Mouse (Mus musculus): ENCODE data around the gene Dgki. TPM values are rescaled to one million over a fixed set of nuclear protein-coding genes. Genes with fewer than 3 reads are reported as not detected.

The Dgki gene
- polyA plus RNA-seq, 3 experiments from 2014 or later = 0.17 to 0.75 TPM; not detected in 1

DNA sequence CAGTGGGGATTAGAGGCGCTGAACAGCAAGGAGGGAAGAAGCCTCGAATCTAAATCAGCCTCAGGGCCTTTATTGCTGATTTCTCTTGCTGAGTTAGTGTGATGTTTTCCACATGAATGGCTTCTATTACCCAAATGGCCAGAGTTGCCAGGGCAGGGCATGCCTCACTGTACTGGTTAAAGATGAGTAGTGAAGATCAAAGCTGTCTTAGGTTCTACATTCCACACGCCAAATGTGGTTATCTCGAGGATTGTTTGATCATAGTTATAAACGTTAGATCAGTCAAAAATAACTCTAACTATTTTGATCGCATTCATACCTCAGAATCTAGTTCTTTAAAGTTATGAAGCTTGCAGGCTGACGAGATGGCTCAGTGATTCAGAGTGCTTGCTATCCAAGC lies 59.8 kb downstream of the Dgki start:
- ATAC-seq = no peak

DNA sequence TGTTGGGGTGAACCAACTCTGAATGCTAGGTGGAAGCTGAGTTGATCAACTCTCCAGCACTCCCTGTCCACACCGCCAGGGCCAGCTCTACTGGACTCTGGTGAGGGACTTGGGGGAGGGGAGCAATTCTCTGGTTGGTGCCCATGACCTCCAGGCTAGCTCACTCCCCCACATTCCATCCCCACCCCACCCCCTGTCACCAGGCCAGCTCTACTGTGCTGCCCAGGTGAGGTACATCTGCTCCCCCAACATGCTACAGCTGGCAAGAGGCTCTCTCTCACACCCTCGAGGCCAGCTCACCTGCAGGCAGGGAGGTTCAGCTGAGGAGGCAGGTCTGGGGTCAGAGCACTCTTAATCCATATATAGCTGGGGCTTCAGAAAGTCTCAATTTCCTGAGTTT lies 63.1 kb downstream of the Dgki start:
- no peak for ATAC-seq

DNA sequence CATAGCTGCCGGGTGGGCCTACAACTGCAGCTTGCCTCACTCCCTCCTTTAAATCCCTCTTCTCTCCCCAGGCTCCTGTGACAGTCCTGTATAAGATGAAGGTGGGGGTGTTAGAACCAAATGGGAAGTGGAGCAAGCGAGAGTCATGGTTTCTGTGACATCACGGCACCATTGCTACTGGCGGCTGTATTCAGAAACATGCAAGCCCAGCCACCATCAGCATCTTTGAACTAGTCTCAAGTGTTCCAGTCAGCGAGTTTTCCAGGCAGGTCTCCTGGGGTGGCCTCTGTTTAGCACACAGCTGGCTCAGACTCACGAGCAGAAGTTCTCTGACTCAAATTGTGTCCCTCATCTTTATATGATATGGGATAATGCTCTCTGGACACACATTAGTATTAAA lies 68.8 kb downstream of the Dgki start:
- ATAC-seq = no peak

DNA sequence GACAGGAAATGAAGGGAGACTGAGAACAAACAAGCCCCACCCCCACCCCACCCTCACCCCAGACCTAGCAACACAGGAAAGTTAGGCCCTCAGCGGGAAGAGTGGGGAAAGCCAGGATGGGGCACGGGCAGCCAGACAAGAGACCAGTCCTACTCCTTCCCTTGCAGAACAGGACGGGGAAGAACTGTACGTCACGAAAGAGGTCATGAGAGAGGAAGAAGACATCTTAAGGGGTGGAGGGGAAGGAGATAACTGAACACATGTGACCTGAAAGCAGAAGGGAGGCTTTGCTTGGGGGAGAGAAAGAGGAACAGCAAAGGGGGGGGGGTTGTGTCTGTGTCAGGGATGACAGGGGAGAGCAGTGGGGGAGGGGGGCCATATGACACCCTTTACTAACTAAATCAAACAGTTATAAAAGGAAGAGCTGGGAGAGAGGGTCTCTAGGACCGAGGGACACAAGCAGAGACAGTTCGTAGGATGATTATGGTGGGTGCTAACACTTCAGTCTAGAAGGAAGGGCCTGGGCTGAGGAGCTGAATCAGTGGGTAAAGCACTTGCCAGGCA lies 77.0 kb downstream of the Dgki start:
- ATAC-seq = no peak

DNA sequence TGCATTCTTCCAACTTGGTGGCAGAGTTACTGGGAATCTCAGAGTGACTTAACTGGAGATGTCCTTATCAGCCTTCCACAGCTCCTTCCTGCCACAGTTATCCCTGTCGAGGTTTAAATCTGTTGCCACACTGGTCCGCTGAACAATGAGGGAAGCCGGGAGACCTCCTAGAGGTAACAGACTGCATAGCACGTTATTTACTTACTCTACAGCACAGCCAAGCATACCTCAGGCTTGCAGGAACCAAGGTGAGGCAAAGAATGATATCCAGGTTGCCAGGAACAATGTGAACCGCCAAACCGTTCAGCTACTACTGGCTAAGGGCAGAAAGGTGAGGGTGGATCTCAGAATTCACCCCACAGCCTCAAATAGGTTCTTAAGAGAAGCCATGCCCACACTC lies 78.0 kb downstream of the Dgki start:
- ATAC-seq = no peak

DNA sequence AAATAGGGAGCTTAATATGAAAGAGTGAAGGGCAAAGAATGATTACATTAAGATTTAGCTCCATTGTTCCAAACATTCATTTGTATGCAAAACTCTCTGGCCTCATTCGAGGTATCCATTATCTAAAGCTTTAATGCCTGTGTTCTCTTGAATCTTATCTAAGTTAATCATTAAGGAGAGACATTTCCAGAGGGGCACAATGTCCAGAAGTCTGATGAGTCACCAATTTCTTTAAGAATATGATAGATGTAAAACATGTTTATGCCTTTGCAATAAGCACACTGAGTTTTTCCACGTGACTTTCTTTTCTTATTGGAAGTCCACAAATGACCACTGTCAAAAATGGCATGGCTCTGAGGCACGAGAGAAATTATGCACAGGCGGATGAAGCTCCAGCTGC lies 80.9 kb downstream of the Dgki start:
- ATAC-seq = no peak

DNA sequence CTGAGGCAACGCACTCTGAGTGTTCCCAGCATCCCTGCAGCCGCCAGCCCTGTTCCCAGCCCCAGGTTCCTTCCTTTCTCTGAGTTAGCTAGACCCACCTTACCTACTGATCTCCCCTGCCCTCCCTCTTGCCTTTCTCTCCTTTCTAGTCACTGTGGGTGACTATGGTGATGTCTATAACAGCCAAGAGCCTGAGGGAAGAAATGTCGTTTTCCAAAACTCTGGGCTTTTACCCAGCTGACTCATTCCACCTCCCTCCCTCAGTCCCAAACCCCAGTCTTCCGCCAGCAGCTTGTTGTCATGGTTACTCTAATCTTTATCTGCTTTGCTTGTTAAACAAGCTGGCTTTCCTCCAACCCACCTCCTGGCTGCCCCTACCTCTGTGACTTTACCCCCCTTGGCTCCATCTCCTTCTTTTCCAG lies 83.6 kb downstream of the Dgki start:
- no peak for ATAC-seq

DNA sequence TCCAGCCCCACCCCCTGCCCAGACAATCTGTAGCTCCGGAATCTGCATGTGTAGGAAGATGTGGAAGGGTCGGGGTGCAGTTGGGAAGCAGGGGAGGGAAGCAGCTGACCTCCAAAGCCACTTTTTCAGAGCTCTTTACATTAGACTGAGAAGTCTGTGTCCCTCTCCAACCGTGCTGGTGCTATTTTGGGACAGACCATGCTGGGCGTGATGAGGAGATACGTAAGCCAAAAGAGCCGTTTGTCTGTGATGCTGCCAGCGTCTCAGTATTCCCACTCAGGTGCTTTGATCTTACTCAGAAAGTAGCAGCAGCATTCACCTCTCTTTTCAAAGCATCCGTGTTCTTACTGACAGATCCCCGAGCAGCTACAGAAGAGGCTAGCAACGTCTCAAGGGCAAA lies 84.3 kb downstream of the Dgki start:
- no peak for ATAC-seq

DNA sequence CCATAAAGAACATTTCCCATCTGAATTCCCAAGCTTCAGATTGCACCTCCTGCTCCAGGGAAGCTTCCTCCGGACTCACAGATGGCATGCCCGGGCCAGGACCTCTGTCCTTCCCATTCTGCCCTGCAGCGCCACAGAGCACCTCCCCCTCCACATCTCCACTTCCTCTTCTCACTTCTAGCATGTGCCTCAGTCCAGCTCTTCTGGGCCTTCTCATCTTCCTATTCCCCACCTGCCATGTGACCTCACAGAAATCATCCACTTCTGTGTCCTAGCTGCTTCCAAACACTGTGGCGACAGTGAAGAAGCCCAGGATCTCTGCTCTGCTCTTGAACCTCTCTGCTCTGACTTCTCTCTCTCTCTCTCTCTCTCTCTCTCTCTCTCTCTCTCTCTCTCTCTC lies 87.1 kb downstream of the Dgki start:
- no peak for ATAC-seq

DNA sequence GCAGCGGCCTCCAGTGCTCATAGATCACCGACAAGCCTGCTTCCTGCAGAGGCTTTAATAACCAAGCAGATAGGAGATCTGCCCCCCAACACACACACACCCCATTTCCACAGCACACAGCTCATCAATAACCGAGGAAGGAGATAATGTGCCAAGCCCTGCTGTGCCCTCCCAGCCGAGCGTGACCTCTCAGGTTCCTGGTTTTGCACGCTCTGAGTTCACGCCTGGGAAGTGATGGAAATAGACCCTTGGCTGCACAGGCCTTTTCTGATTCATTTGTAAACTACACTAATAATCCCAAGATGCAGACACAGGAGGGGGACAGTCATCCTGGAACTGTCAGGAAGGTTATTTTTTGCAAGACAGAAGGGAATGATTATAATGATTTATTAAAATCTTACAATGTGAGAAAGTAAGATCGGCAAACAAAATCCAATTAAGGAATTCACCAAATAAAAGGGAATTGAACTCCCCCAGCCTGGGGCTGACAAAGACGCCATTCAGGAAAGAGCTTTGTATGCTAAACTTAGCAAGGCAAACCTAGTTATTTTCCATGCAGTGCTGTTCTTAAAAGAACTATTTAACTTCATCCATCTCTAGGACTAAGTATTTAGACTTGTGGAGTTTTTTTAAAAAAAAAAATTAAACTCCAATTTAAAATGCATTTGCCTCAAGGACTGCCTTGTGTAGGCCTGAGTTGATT lies 88.3 kb downstream of the Dgki start:
- ATAC-seq = no peak

DNA sequence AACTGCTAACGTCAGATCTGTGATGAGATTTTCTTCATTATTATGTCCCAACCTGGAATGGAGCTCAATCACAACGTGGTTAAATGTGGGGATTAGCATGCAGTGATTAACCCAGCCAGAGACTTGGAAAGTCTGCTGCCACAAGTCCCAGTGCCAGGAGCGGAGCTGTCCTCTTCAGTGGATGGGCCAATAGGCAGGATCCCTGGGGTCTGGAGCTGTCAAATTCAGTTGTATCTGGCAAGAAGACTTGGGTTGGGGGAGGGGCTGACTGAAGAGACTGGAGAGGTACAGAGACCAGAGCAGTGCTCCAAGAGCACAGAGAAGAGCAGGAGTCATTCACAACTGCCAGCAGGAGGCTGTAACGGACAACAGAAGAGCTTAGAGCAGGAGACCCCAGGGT lies 97.1 kb downstream of the Dgki start:
- ATAC-seq = no peak

DNA sequence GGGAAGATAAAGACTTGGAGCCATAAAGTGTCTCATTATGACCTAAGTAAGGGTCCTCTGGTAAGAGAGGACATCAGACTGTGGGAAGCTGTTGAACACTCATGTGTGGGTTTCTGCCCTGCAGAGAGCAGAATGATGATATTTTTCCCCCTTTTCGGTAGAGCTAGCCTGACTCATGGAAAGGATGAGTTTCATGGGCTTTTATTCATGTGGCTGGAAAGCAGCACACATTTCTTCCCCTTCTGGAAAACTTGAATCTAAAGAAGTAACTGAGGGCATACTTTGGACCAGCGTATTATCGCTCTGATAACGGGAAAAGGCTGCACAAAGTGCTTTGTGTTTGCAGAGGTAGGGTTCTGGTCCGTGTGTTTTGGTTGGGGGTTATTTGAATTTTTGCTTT lies 99.1 kb downstream of the Dgki start:
- ATAC-seq = no peak

DNA sequence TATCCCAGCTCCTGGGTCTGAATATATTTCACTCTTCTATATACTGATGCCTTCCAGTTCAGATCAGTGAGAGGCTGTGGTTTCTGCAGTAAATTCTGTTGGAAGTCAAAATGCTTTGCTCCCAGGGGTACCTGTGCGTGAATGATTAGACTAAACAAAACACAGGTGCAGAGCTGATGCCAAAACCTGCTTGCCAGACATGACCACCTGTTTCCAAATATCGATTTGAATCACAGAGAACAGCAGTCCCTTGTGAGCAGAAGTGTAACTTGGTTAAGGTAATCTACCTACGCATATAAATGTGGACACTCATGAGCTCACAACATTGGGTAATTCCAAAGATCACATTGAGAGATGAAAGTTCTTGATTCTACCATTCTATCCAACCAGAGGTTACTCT lies 100.5 kb downstream of the Dgki start:
- no peak for ATAC-seq

DNA sequence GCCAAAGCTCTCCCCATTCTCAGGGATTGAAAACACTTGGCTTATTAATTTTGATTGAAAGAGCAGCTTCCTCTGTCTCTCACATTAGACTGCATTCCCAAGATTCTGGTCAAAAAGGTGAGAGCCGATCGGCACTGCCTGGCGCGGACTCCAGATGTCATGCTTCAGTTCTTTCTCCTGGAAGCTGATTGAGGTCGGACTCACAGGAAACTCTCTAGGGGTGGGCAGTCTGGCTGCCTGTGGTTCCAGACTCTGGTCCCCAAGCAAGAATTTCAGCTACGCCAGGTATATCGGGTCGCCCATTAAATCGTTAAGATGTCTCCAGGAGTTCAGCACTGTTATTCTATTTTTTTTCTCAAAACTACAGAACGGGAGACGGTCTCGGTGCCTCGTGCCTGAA lies 102.2 kb downstream of the Dgki start:
- no peak for ATAC-seq

DNA sequence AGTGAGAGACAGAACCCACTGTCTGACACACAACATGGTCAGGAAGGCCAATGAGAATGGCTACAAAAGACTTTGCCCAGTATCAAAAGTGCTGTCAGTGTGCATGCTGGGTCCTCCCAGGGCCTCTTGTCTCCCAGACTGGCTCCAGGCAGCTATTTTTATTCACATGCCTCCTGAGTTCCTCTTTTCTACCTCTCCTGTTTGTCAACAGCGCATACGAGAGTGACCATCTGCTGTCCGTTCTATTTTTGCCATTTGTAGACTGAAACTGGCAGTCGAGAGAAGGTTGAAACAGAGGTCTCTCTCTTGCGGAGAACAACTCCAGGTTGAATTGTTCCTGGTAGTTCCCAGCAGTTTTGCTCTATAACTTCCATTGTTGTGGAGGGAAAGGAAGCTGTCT lies 103.1 kb downstream of the Dgki start:
- ATAC-seq = no peak

DNA sequence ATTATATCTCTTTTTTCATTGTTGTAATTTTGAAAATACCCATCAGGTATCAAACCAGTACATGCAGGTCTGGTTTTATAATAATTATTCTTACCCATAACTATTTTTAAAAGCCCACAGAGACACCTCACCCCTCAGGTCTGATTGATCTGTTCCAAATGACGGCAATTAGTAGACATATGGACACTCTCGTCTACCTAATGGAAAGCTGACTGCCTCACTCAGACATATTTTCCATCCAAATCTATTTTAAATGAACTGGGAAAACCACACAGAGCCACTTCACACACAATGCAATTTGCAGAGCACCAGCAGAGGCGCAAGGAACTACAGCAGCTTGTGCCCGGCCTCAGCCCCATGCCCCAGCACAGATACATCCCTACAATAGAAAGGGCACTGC lies 104.2 kb downstream of the Dgki start:
- ATAC-seq = no peak

DNA sequence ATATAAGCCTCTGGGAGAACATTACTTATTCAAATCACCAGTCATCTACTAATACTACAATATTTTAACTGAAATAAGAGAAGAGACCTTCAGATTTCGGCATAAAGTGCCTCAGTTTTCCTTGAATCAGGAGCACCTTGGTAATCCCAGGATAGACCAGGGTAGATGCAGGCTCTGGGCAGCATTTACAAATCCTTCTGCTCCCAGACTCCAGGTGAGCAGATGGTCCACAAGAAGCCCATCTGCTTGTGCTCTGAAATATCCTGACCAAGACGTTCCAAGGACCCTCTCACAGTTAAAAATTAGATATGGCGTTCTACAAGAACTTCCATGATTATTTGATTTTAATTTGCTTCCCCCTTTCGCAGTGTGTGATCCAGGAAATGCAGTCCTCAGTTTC lies 118.0 kb downstream of the Dgki start:
- ATAC-seq = no peak

DNA sequence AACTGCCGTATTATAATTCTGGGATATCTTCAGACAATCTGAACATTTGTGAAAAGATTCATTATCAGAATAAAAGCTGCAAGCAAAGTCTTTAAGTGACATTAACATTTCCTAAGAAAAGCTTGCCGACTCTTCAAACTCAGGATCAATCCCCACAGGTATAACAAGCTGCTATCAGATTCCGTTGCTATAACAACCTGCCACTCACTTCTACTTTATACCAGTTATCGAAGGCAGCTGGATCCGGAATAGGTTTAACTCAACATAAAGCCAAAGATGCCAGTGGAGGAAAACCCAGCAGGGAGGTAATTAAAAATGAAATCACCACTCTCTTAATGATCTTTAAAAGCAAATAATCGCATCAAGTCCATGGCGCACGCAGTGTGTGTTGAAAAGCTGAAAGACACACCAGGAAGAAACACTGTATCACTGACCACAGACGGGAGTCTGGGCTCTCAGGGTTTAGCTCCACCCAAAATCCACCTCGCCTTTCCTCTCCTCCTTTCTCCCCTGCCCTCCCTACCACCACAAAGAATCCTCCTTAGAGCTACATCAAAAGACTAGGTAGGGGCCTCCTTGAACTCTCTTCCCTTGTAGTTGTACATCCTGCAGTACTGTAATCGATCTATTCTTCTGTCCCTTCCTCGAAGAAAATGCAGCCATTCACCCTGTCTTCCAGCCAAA lies 128.7 kb downstream of the Dgki start:
- ATAC-seq = no peak

DNA sequence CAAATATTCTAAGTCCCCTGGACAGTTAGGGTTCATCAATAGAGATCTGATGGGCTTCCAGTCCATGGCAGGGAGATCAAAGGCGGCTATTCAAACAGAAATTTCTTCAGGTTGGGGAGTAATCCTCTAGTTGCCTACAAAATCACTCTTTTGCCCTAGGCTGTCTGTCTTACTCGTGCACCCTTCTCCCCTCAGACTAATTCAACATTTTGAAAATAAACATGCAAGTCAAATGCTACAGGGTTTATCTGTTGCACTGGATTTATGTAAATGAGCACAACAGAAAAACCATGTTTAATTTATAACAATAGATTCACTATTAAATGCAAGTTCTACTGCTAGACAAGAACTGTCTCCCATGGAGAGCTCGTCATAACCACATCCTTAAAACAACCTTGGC lies 141.1 kb downstream of the Dgki start:
- no peak for ATAC-seq

DNA sequence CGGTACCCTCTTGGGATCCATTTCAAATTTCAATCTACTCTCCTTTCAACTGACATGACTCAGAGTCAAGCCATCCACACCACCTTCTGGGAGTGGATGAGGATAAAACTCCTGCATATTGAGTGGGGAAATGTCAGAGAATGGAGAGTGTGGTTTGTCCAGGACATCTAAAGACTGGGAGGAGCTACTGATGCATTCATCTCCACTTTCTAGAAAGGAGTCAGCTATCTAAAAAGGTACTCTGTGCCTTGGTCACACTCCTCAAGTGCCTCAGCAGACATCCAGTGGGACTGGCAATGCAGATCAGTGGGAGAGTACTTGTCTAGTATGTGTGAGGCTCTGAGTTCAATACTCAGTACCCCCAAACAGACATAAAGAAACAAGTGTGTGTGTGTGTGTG lies 145.9 kb downstream of the Dgki start:
- ATAC-seq = no peak

DNA sequence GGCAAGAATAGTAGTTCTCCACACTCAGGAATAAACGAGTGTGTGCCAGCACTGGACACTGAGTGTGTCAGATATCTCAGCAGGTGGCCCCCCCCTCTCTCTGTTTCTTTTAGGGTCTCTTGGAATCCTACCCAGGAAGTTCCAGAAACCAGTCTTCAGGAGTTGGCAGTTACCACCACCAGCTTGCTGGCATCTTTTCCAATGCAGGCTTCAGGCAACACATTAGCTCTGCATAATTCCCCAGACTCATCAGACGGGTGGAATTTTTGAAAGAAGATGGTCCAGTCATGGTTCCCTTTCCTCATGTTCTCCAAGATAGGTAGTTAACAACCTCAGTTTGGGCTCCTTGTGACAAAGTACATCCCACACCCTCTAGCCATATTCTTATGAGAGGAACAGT lies 149.5 kb downstream of the Dgki start:
- ATAC-seq = no peak

DNA sequence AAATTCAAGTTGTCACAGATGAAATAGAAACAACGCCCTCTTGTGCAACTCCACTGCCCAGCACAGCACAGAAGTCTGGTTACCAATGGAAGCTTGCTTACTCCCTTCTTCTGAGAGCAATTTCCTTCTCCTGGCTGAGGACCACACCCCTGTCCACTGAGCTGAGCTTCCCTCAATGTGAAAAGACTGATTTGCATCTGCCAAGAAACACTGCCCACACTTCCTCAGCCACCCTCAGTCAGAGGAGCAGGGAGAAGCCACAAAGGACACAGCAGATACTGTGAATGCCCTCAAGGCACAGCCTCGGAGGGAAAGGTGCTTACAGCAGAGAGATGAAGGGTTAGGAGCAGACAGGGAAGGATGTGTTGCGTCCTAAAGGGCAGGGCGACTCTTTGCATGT lies 149.9 kb downstream of the Dgki start:
- no peak for ATAC-seq

DNA sequence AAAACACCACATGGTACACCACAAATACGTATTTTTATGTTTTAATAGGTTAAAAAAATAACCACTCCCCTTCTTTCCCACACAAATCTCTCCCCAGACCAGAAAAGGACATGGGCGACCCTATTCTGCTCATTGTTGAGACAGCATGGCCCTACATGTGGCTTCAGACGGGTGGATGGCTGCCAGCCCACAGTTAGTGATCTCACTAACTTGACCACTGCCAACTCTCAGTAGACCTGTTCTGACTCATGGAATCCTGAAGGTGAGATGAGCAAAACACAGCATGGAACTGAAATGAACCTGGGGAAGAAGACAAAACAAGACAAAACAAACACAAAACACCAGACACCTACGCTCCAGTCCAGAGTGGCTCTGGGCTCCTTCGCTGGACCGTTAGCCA lies 150.8 kb downstream of the Dgki start:
- no peak for ATAC-seq

DNA sequence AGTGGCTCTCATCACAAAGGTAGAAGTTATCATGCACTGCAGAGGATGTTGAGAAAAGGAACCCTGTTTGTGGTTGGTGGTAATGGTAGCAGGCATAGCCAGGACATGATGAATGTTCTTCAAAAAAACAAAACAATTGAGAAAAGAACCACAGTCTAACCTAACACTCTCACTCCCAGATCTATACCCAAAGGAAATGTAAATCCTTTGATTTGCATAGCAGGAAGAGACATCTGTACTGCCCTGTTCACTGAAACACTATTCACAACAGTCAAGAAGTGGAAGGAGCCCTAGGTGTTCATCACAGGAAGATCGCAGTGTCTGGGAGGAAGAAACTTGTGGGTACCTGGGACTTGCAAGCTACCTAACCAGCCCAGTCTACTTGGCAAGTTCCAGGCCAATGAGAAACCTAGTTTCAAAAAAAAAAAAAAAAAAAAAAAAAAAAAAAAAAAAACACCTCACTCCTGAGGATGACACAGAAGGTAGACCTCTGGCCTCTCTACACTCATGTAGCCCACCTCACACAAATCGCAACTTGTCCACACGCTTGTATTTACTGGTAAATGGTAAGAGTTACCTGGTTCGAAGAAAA lies 152.5 kb downstream of the Dgki start:
- no peak for ATAC-seq

Data from inflammation-experienced regulatory T-cells, adult 6 months (primary cell).